Mouse (Mus musculus): ENCODE measurements around the gene Atxn7l1.

DNA sequence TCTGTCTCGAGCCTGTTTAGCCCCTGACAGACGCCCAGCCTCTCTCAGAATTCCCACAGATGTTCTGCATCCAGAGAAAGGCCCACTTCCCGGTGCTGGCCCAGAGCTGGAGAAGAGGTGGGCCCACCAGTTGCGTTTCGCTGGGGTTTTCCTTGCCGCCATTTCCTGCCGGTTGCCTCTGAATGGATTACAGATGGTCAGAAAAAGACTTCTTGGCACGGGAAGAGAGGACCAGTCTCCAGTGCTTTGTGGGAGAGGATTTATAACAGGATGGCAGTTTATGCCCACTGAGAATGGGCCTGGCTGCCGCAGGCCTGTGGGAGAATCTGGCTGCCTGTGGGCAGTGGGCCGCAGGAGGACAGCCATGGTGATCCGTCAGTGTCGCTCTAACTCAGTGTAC, 15.0 kb downstream of the Atxn7l1 start:
- TF ChIP-seq POLR2A (IDR thresholded peaks at IDR 0.05; ENCODE audit: control insufficient read depth, low read depth, low read length) = no peak
- no peak for TF ChIP-seq CTCF (IDR thresholded peaks at IDR 0.05; ENCODE audit: control insufficient read depth, insufficient read depth, insufficient replicate concordance, low read depth, low read length)
